In genomic region chr14:27345051-27345885, GRCm38 (mm10) we compare ENCODE assay signal across 13 mouse cellular contexts.
DNase-seq lines count a peak whose midpoint lies in the region; ATAC-seq and TF ChIP-seq lines count a peak whose summit lies in the region.
"Had no signal": no experiment of that assay in that cellular context is flagged by ENCODE, and none has a peak within 500 bp of the region (broad histone marks: within the 10 kb centered on the region; RNA-seq: fewer than 3 reads in every experiment).

No protein-coding gene starts in this region.

- no peak overlapping the region for H3K4me2 ChIP-seq in liver, embryonic 16.5 days (ENCODE audit: low read depth, low read length)
- no peak overlapping the region for H3K4me2 ChIP-seq in liver, embryonic 12.5 days

- no peak for TF ChIP-seq POLR2A in small intestine, adult 2 months (IDR thresholded peaks at IDR 0.05; ENCODE audit: low read depth, low read length)

- intact Hi-C loops in gastrocnemius, adult 2 months (cut with DNase I) = no loop called here

- peak overlapping the region; percentile 53 for H3K27ac ChIP-seq in gastrocnemius, adult 2 months
- H3K27ac ChIP-seq in liver, embryonic 16.5 days (ENCODE audit: low read length) = peak overlapping the region; percentile 8; the same call in 1 of the 2 replicates
- H3K27ac ChIP-seq in liver, embryonic 12.5 days = no peak overlapping the region
- peak overlapping the region; percentile 66 for H3K27ac ChIP-seq in small intestine, adult 2 months (ENCODE audit: insufficient read depth, low read depth, low read length)

- no peak for TF ChIP-seq CTCF in gastrocnemius, adult 2 months (IDR thresholded peaks at IDR 0.05)
- TF ChIP-seq CTCF in small intestine, adult 2 months (IDR thresholded peaks at IDR 0.05; ENCODE audit: extremely low read depth, insufficient read length, insufficient replicate concordance, low read depth, low read length) = no peak

- ATAC-seq in liver, embryonic 16.5 days (ENCODE audit: low read depth) = no peak
- ATAC-seq in liver, embryonic 12.5 days = no peak
- 0 out of 2 replicates have a peak, but pooled peaks have one; percentile 9 for ATAC-seq in granulocyte monocyte progenitor cell, adult 5-6 weeks (replicated peaks; ENCODE audit: poor library complexity, severe bottlenecking)
- ATAC-seq: forebrain, embryonic 16.5 days had no signal

- no peaks in the 10 kb centered on the region for H3K9me3 ChIP-seq in liver, embryonic 16.5 days (replicated peaks; ENCODE audit: control insufficient read depth, low read length)
- no peaks in the 10 kb centered on the region for H3K9me3 ChIP-seq in liver, embryonic 12.5 days (replicated peaks)

- H3K4me1 ChIP-seq in liver, embryonic 16.5 days (ENCODE audit: control insufficient read depth, low read depth, low read length) = peaks cover 34% of the 10 kb centered on the region
- peaks cover 24% of the 10 kb centered on the region for H3K4me1 ChIP-seq in liver, embryonic 12.5 days
- peaks cover 21% of the 10 kb centered on the region for H3K4me1 ChIP-seq in small intestine, adult 2 months (ENCODE audit: control insufficient read depth, insufficient read depth, insufficient read length, low read length)

- 52% methylated on average over 7 of the region's 7 CpGs for WGBS in liver, embryonic 16.5 days (ENCODE audit: insufficient replicate concordance)
- 52% methylated on average over 7 of the region's 7 CpGs for WGBS in liver, embryonic 12.5 days (ENCODE audit: insufficient replicate concordance)
- WGBS in small intestine, adult 2 months = 63% methylated on average over 7 of the region's 7 CpGs

- no peaks in the 10 kb centered on the region for H3K27me3 ChIP-seq in liver, embryonic 16.5 days (ENCODE audit: control insufficient read depth, insufficient read depth, low read depth, low read length)
- H3K27me3 ChIP-seq in liver, embryonic 12.5 days (replicated peaks) = no peaks in the 10 kb centered on the region
- H3K27me3 ChIP-seq in small intestine, adult 2 months (ENCODE audit: control insufficient read depth, insufficient read depth, low read length) = no peaks in the 10 kb centered on the region

- no peak overlapping the region for H3K9ac ChIP-seq in liver, embryonic 16.5 days (ENCODE audit: low read depth, low read length)
- no peak overlapping the region for H3K9ac ChIP-seq in liver, embryonic 12.5 days

- DNase-seq in gastrocnemius, adult 2 months = no peak
- no peak for DNase-seq in gastrocnemius, postnatal 4 days (ENCODE audit: low spot score in 2 of 2)
- DNase-seq in right cerebral cortex, postnatal 14 days = no peak
- DNase-seq in layer of hippocampus, postnatal 25 days (ENCODE audit: extremely low spot score in 1 of 2, low spot score in 1 of 2) = no peak
- DNase-seq: adrenal gland, adult 8-10 months; gastrocnemius, postnatal 25 days; lung, adult 2 months had no signal

- H3K36me3 ChIP-seq in liver, embryonic 16.5 days (ENCODE audit: control insufficient read depth, insufficient read depth) = 0 out of 2 replicates have a peak, but pooled peaks cover 2% of the 10 kb centered on the region
- no peaks in the 10 kb centered on the region for H3K36me3 ChIP-seq in liver, embryonic 12.5 days
- H3K36me3 ChIP-seq in small intestine, adult 2 months (ENCODE audit: control insufficient read depth, insufficient read depth, low read length) = no peaks in the 10 kb centered on the region

- no peak overlapping the region for H3K4me3 ChIP-seq in gastrocnemius, adult 2 months
- no peak overlapping the region for H3K4me3 ChIP-seq in liver, embryonic 16.5 days (ENCODE audit: low read depth, low read length)
- no peak overlapping the region for H3K4me3 ChIP-seq in liver, embryonic 12.5 days
- H3K4me3 ChIP-seq in small intestine, adult 2 months (ENCODE audit: low read depth, low read length) = no peak overlapping the region
- H3K4me3 ChIP-seq: myocyte had no signal
